Mouse (Mus musculus) hindbrain, embryonic 15.5 days (tissue): ENCODE data around the gene Mrps11. TPM values are rescaled to one million over a fixed set of nuclear protein-coding genes. Genes with fewer than 3 reads are reported as not detected.

Source experiments
- ATAC-seq: fragments of 200-750 bp; cut with Nextera tagmentation; 2 replicates; pipeline ENCODE4 v1.8.0; 2017; ENCODE audit warnings: low read depth, moderate number of reproducible peaks, moderate TSS enrichment; ENCODE audit not compliant: low FRiP score
- H3K27ac ChIP-seq: fragments of 300-500 bp; sonication (generic); replicated peaks from 2 replicates; pipeline ENCODE4 v1.5.1; 2015; ENCODE audit warnings: mild to moderate bottlenecking, inconsistent platforms
- H3K27me3 ChIP-seq: fragments of 300-500 bp; sonication (generic); 2 replicates; pipeline ENCODE4 v1.6.1; 2015; ENCODE audit warnings: control low read depth, inconsistent platforms
- H3K36me3 ChIP-seq: fragments of 300-500 bp; sonication (generic); 2 replicates; pipeline ENCODE4 v1.6.1; 2015; ENCODE audit warnings: control low read depth, inconsistent platforms
- H3K4me1 ChIP-seq: fragments of 300-500 bp; sonication (generic); replicated peaks from 2 replicates; pipeline ENCODE4 v1.6.1; 2015; ENCODE audit warnings: control low read depth, inconsistent platforms
- H3K4me2 ChIP-seq: fragments of 300-500 bp; sonication (generic); 2 replicates; pipeline ENCODE4 v1.6.1; 2015; ENCODE audit warnings: moderate library complexity, mild to moderate bottlenecking, inconsistent platforms
- H3K4me3 ChIP-seq: fragments of 300-500 bp; sonication (generic); 2 replicates; pipeline ENCODE4 v1.5.1; 2015; ENCODE audit warnings: mild to moderate bottlenecking, inconsistent platforms
- H3K9ac ChIP-seq: fragments of 300-500 bp; sonication (generic); 2 replicates; pipeline ENCODE4 v1.6.1; 2015; ENCODE audit warnings: inconsistent platforms
- H3K9me3 ChIP-seq: fragments of 300-500 bp; sonication (generic); 2 replicates; pipeline ENCODE4 v1.6.1; 2016; ENCODE audit warnings: control low read depth, inconsistent platforms
- WGBS: fragments of 180-500 bp; shearing (Covaris S2); methylation state at CpG from one replicate; pipeline ENCODE4 v1.1.7; 2015; 5-methylcytosine and 5-hydroxymethylcytosine counted together
- polyA plus RNA-seq: library from polyadenylated mRNA; unstranded; fragments of >200 nt; fragmentation: Nextera tagmentation; extraction: Ambion mirVana; gene quantifications from 2 replicates; pipeline ENCODE4 v1.2.1, GENCODE M21; 2015

Mrps11 gene
- polyA plus RNA-seq, 1 experiment from 2014 or later: 68.3 TPM

DNA sequence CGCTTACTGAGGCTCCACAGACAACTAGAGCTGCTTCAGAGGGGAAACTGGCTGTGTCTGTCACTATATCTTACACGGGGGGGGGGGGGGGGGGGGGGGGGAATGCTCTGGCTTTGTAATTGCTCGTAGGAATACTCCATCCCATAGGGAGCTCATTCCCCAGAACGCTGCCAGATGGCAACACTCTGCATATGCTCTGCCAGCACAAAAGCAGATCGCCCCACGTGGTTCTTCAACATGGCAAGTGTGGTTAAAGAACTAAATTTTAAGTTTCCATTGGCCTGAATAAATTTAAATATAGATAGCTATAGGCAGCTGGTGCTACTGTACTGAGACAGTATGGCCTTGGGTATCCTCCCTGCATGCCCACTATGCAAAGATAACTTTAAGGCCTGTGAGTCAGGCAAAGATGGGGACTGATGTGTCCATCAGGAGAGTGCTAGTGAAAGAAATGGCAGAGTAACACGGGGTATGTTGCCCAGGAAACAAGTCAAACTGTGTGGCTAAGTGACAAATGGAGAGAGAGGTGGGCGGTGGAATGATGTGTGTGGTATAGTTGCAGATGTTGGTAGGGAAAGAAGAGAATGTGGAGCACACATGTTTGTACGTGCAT, 15.0 kb downstream of the Mrps11 start:
- ATAC-seq: no peak; the same call in 1 of the 2 replicates

DNA sequence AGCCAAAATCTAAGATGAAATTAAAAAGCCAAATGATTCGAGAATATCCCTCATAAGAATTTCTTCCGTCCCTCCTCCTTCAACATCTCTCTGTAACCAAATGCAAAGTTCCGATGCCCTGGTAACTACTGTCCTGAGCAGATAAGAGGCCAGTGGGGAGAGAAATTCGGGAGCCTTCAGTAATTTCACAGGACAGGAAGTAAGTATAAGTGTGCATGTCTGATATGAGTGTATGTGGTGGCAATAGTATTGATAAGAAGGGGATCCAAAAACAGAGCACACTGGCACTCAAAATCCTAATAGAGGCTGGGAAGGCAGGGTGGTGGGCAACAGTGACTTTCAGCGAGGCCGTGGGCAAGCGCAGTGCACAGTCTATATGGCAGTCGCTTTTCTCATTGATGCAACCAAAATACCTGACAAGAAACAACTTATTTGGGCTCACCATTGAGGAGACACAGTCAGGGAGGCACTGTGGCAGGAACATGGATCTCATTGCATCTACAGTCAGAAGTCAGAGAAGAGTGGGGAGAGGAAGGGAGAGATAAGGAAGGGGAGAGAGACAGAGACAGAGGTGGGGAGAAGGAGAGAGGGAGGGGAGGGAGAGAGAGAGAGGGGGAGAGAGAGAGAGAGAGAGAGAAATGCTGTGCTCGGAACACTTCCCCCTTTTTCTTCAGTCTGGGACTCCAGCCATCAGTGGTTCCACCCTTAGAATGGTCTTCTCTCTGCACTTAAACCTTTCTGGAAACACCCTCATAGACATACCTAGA, 17.0 kb downstream of the Mrps11 start:
- Histone ChIP-seq H3K4me3 (no peak overlapping the region), H3K4me2 (no peak overlapping the region), H3K4me1 (peaks cover 10% of the 10 kb centered on the region; the same call in 1 of the 2 replicates), H3K27me3 (no peaks in the 10 kb centered on the region), H3K27ac (no peak overlapping the region), H3K9me3 (no peaks in the 10 kb centered on the region), H3K9ac (no peak overlapping the region), H3K36me3 (no peaks in the 10 kb centered on the region)
- ATAC-seq: no peak
- 80% methylated on average over 9 of the region's 9 CpGs for WGBS

More for the DNA sequence above, 15.0 kb downstream of the Mrps11 start:
- Histone ChIP-seq H3K4me2 (no peak overlapping the region), H3K9me3 (no peaks in the 10 kb centered on the region), H3K27ac (no peak overlapping the region), H3K4me1 (peaks cover 10% of the 10 kb centered on the region; the same call in 1 of the 2 replicates), H3K27me3 (no peaks in the 10 kb centered on the region), H3K9ac (no peak overlapping the region), H3K4me3 (no peak overlapping the region), H3K36me3 (no peaks in the 10 kb centered on the region)
- 24% methylated on average over 8 of the region's 9 CpGs for WGBS

DNA sequence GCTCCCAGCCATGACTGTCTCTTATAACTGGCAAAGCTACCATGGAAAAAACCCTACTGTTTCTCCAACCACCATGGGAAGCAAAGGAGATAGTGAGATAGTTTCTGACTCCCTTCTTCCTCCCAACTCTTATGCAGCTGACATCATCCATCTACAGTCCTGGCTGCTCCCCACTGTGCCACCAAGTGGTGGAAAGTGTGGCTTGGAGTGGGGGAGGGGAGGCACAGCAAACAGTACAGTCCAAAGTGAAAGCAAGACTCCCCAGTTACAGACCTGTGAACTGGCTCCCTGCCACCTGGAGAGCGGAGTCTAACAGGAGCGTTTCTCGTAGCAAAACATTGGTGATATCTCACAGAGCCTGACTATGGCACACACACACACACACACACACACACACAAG, 20.9 kb downstream of the Mrps11 start:
- no peaks in the 10 kb centered on the region for H3K4me1 ChIP-seq
- H3K9ac ChIP-seq: no peak overlapping the region
- WGBS: 85% methylated on average over 3 of the region's 3 CpGs
- H3K27me3 ChIP-seq: no peaks in the 10 kb centered on the region
- no peak overlapping the region for H3K4me3 ChIP-seq
- H3K36me3 ChIP-seq: no peaks in the 10 kb centered on the region
- H3K9me3 ChIP-seq: no peaks in the 10 kb centered on the region
- no peak overlapping the region for H3K4me2 ChIP-seq
- H3K27ac ChIP-seq: no peak overlapping the region
- no peak for ATAC-seq

DNA sequence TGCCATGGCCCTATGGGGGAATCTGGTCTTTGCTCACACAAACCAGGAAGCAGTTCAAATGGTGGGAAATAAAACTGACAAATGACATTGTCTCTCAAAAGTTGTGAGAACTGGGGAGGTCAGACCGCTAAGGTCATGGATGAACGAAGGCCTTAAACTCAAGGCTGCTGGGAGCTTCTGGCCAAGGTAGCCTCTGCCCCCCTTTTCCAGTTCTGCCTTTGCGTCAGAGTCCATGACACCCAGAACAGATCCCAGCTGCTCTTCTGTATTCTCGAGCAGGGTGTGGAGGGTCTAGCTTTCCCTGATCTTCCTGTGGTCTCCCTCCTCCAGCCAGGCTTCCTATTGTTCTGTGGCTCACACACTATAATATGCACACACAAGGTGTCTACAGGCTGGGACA, 24.3 kb downstream of the Mrps11 start:
- H3K4me1 ChIP-seq: no peaks in the 10 kb centered on the region
- H3K4me3 ChIP-seq: no peak overlapping the region
- 83% methylated on average over 4 of the region's 4 CpGs for WGBS
- no peak overlapping the region for H3K4me2 ChIP-seq
- H3K9me3 ChIP-seq: no peaks in the 10 kb centered on the region
- H3K36me3 ChIP-seq: no peaks in the 10 kb centered on the region
- H3K27ac ChIP-seq: no peak overlapping the region
- H3K27me3 ChIP-seq: no peaks in the 10 kb centered on the region
- no peak overlapping the region for H3K9ac ChIP-seq
- no peak for ATAC-seq

DNA sequence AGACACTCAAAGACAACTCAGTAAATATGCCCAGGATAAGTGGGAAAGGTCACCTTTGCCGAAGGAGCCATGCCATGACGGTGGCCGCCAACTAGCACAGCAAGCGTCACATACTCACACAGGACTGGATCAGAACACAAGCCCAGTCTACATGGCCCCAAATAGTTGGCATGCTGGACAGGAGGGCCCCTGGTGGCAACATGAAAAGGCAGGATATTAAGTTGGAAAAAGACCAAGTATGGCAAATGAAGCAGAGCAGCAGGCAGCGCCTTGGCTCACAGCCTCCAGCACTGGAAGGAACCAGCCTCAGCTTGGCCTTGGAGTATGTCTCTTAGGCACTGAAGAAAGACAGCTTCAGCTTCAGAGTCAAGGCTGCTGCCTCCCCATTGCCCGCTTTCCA, 30.9 kb downstream of the Mrps11 start:
- Histone ChIP-seq H3K27me3 (no peaks in the 10 kb centered on the region), H3K4me3 (no peak overlapping the region), H3K36me3 (no peaks in the 10 kb centered on the region), H3K27ac (peak overlapping the region; percentile 45; the same call in 1 of the 2 replicates), H3K9me3 (no peaks in the 10 kb centered on the region), H3K4me2 (no peak overlapping the region), H3K9ac (no peak overlapping the region), H3K4me1 (peaks cover 16% of the 10 kb centered on the region; the same call in 1 of the 2 replicates)
- WGBS: 77% methylated on average over 6 of the region's 6 CpGs
- no peak for ATAC-seq

DNA sequence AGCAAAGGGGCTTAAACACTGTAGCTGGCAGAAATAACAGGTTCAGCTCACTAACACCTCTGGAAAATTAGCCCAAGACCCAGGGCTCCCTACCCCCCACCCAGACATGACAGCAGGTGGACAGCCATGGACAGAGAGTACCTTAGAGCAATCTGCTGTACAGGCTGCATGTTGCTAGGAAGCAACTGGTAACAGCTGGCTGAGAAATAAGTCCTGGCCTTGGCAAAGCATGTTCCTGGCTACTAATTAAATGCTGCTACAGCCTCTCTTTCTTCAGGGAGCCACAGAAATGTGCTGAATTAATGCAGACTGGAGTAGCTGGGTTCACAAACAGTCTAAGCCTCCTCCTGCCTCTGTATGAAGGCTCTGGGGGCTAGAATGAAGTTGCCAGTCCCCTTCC, 31.8 kb downstream of the Mrps11 start:
- no peak overlapping the region for H3K4me2 ChIP-seq
- H3K27ac ChIP-seq: peak overlapping the region; percentile 53; the same call in 1 of the 2 replicates
- H3K9ac ChIP-seq: no peak overlapping the region
- no peaks in the 10 kb centered on the region for H3K9me3 ChIP-seq
- no peak overlapping the region for H3K4me3 ChIP-seq
- no peaks in the 10 kb centered on the region for H3K27me3 ChIP-seq
- H3K4me1 ChIP-seq: peaks cover 16% of the 10 kb centered on the region; the same call in 1 of the 2 replicates
- ATAC-seq: peak; percentile 75; the same call in 1 of the 2 replicates
- H3K36me3 ChIP-seq: no peaks in the 10 kb centered on the region

DNA sequence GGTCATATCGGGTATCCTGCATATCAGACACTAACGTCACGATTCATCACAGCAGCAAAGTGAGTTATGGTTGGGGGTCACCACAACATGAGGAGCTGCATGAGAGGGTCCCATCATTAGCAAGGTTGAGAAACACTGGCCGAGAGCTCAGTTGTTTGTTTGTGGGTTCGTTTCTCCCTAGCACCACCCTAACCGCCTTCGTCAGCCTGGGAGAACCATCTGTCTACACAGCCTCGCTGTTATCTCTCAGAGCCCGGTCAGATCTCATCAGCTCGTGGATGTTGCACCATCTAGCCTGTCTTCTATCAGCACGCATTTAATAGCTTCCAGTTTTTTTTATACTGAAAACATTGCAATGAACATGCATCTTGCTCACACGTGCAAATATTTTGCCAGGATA, 35.4 kb downstream of the Mrps11 start:
- Histone ChIP-seq H3K36me3 (no peaks in the 10 kb centered on the region; the same call in 1 of the 2 replicates), H3K4me3 (no peak overlapping the region), H3K4me2 (no peak overlapping the region), H3K27me3 (no peaks in the 10 kb centered on the region), H3K9ac (no peak overlapping the region), H3K27ac (no peak overlapping the region), H3K9me3 (no peaks in the 10 kb centered on the region), H3K4me1 (peaks cover 16% of the 10 kb centered on the region; the same call in 1 of the 2 replicates)
- 85% methylated on average over 12 of the region's 12 CpGs for WGBS
- no peak for ATAC-seq

DNA sequence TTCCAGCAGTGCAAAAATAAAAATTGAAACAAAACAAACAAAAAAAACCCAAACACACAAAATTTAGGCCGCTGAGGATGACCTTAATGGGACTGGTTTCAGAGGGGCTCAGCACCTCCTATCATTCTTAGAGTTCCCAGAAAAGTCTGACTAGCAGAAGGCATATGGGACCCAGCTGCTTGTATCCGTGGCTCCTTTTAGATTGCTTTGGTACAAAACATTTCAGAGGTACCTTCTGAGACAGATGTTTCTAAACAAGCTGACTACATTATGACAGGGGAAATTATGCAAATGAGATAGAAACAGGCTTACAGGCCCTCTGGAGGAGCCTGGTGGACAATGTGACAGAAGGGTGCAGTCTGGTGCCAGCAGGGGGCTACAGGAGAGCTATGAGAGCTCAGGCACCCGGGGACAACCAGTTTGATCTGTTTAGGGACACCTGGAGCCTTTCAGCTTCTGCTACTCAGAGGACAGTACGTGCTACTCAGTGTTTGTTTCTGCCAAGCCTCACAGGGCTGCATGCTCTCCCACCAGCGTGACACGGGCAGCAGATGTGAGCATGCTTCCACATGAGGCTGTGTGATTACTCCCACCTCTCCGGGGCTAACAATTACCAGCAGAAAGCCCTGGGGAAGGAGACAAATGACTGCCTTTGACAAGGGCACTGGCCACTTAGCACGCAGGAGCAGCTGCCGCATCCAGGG, 43.9 kb downstream of the Mrps11 start:
- Histone ChIP-seq H3K27me3 (no peaks in the 10 kb centered on the region), H3K4me3 (no peak overlapping the region), H3K9me3 (no peaks in the 10 kb centered on the region), H3K4me2 (no peak overlapping the region), H3K9ac (no peak overlapping the region), H3K4me1 (peaks cover 22% of the 10 kb centered on the region), H3K27ac (peak overlapping the region; percentile 77), H3K36me3 (peaks cover 7% of the 10 kb centered on the region; the same call in 1 of the 2 replicates)
- 35% methylated on average over 9 of the region's 9 CpGs for WGBS
- peak; percentile 66 for ATAC-seq

DNA sequence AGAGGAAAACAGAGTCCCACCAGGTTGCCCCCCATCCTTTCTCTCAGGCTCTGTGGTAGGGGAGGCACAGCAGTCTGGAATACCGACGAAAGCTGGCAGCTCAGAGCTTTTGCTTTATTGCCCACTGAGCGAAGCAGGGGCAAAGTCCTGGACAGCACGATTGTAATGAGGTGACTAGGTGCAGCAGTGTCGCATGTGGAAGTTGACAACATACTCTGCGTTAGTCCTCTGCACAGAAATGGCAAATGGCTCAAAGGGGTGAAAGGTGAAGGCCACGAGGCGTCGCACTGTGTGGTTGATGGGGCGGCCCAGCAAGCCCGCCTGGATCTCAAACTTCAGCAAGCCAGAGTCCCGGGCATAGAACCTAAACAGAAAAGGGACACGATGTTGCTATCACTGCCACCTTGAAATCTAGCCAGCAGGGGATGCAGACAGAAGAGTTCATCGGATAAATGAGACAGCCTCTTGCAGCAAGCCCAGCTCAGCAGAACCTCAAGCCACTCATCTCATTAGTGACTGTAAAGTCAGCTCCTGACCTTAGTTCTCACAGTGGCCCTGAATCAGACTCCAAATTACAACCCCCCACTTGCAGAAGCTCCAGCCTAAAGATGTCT, 44.9 kb downstream of the Mrps11 start:
- Histone ChIP-seq H3K36me3 (peaks cover 7% of the 10 kb centered on the region; the same call in 1 of the 2 replicates), H3K27ac (no peak overlapping the region), H3K4me3 (no peak overlapping the region), H3K27me3 (no peaks in the 10 kb centered on the region), H3K4me1 (peaks cover 22% of the 10 kb centered on the region), H3K9me3 (no peaks in the 10 kb centered on the region), H3K9ac (no peak overlapping the region), H3K4me2 (no peak overlapping the region)
- 79% methylated on average over 14 of the region's 14 CpGs for WGBS
- ATAC-seq: no peak

DNA sequence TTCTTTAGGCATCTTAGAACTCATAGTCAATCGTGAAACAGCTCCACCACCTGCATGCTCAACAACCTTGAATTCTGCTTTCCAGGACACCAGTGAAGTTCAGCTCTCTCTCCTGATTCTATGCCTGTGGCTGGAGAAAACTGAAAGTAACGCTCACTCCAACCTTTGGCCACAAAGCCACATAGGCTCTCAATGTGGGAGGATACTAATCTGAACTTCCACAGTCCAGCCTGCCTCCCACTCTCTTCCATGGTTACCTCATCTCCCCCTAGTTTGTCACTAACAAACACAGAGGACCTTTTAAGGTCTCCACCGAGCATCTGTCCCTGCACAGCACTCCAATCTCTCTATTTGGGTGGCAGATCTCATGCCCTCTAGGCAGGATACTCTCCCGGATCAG, 52.7 kb downstream of the Mrps11 start:
- H3K27ac ChIP-seq: no peak overlapping the region
- no peak overlapping the region for H3K9ac ChIP-seq
- no peak for ATAC-seq
- no peaks in the 10 kb centered on the region for H3K27me3 ChIP-seq
- H3K36me3 ChIP-seq: peaks cover 19% of the 10 kb centered on the region
- no peak overlapping the region for H3K4me3 ChIP-seq
- H3K4me2 ChIP-seq: no peak overlapping the region
- H3K9me3 ChIP-seq: no peaks in the 10 kb centered on the region
- no peaks in the 10 kb centered on the region for H3K4me1 ChIP-seq
- 85% methylated on average over 4 of the region's 4 CpGs for WGBS

DNA sequence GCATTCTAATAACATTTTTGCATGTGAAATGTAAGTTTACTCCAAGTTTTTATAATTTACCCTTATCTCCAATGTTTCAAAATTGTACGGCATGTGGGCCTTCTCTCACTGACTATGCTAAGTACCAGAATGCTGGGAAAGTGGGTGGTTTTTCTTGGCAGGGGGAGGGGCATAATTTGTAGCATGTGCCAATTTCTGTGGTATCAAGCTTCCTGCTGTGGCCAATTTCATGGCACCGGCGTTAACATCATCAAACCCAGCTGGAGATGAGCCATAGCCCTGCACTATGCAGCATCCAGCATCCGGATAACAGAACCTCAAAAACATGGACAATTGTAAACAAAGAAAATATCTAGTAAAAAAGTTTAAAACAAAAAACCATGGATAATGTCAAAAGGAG, 54.3 kb downstream of the Mrps11 start:
- Histone ChIP-seq H3K4me2 (no peak overlapping the region), H3K27ac (no peak overlapping the region), H3K9me3 (no peaks in the 10 kb centered on the region), H3K36me3 (peaks cover 27% of the 10 kb centered on the region), H3K27me3 (no peaks in the 10 kb centered on the region), H3K4me3 (no peak overlapping the region), H3K9ac (no peak overlapping the region), H3K4me1 (no peaks in the 10 kb centered on the region)
- WGBS: 52% methylated on average over 4 of the region's 4 CpGs
- no peak for ATAC-seq

DNA sequence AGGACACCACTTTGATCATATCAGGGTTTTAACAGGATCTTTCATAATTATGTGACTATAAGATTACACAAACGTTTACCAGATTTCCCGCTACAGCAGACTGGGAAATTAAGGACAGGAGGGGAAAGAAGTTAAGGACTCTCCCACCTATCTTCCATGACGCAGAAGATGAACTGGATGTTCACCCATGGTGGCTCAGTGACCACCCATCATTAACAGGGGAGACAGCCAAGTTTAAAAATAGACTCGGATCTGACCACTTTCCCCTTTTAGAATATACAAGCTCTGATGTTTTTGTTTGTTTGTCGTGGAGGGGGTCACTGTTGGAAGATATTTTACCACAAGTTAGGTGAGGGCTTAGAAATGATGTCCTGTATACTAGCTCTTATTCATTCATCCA, 58.7 kb downstream of the Mrps11 start:
- Histone ChIP-seq H3K9me3 (no peaks in the 10 kb centered on the region), H3K27me3 (no peaks in the 10 kb centered on the region), H3K9ac (no peak overlapping the region), H3K4me1 (peaks cover 12% of the 10 kb centered on the region), H3K4me2 (no peak overlapping the region), H3K36me3 (peaks cover 42% of the 10 kb centered on the region), H3K27ac (no peak overlapping the region), H3K4me3 (no peak overlapping the region)
- no peak for ATAC-seq
- 92% methylated on average over 5 of the region's 5 CpGs for WGBS
